16 mouse cellular contexts compared by ENCODE assay signal in genomic region chr6:94637024-94637434, GRCm38 (mm10).
DNase-seq lines count a peak whose midpoint lies in the region; ATAC-seq and TF ChIP-seq lines count a peak whose summit lies in the region.
"Had no signal": no experiment of that assay in that cellular context is flagged by ENCODE, and none has a peak within 500 bp of the region (broad histone marks: within the 10 kb centered on the region; RNA-seq: fewer than 3 reads in every experiment).

No protein-coding gene starts in this region.

- H3K9me3 ChIP-seq in midbrain, embryonic 10.5 days (replicated peaks): no peaks in the 10 kb centered on the region
- H3K9me3 ChIP-seq in midbrain, embryonic 11.5 days (ENCODE audit: control insufficient read depth, low read length): no peaks in the 10 kb centered on the region
- no peaks in the 10 kb centered on the region for H3K9me3 ChIP-seq in intestine, embryonic 16.5 days (ENCODE audit: control insufficient read depth, low read length)
- H3K9me3 ChIP-seq: midbrain, embryonic 13.5 days had no signal

- DNase-seq in gastrocnemius, adult 2 months: no peak
- no peak for DNase-seq in gastrocnemius, adult 18-20 months (ENCODE audit: low spot score)
- DNase-seq in midbrain, embryonic 10.5 days (ENCODE audit: low spot score): no peak
- DNase-seq in midbrain, embryonic 11.5 days (ENCODE audit: low spot score, missing footprints): no peak
- no peak for DNase-seq in kidney, postnatal 36 days
- DNase-seq in left cerebral cortex, adult 11 months (ENCODE audit: low spot score): no peak
- DNase-seq: adrenal gland, adult 8-10 months; forebrain, postnatal 0 days; heart, adult 11 months; heart, postnatal 36 days; right cerebral cortex, postnatal 25 days had no signal

- no peak overlapping the region for H3K4me3 ChIP-seq in gastrocnemius, adult 2 months
- H3K4me3 ChIP-seq in midbrain, embryonic 10.5 days: no peak overlapping the region
- no peak overlapping the region for H3K4me3 ChIP-seq in midbrain, embryonic 11.5 days (ENCODE audit: low read depth, low read length)
- no peak overlapping the region for H3K4me3 ChIP-seq in intestine, embryonic 16.5 days (ENCODE audit: low read length)
- H3K4me3 ChIP-seq: left cerebral cortex, adult 2 months; midbrain, embryonic 13.5 days had no signal

- no peaks in the 10 kb centered on the region for H3K36me3 ChIP-seq in midbrain, embryonic 10.5 days
- no peaks in the 10 kb centered on the region for H3K36me3 ChIP-seq in midbrain, embryonic 11.5 days (ENCODE audit: control insufficient read depth, insufficient read depth, low read length)
- no peaks in the 10 kb centered on the region for H3K36me3 ChIP-seq in intestine, embryonic 16.5 days (ENCODE audit: control insufficient read depth, insufficient read depth, low read length)
- H3K36me3 ChIP-seq: midbrain, embryonic 13.5 days had no signal

- intact Hi-C loops in gastrocnemius, adult 2 months (cut with DNase I): no loop called here

- H3K27me3 ChIP-seq in midbrain, embryonic 10.5 days (ENCODE audit: low read depth, poor library complexity, severe bottlenecking): no peaks in the 10 kb centered on the region
- no peaks in the 10 kb centered on the region for H3K27me3 ChIP-seq in midbrain, embryonic 11.5 days (ENCODE audit: control insufficient read depth, insufficient read depth, low read length)
- no peaks in the 10 kb centered on the region for H3K27me3 ChIP-seq in intestine, embryonic 16.5 days (replicated peaks; ENCODE audit: control insufficient read depth, insufficient read depth, low read length)
- H3K27me3 ChIP-seq: midbrain, embryonic 13.5 days had no signal

- H3K4me1 ChIP-seq in midbrain, embryonic 10.5 days: peaks cover 56% of the 10 kb centered on the region
- peaks cover 27% of the 10 kb centered on the region for H3K4me1 ChIP-seq in midbrain, embryonic 11.5 days (ENCODE audit: control insufficient read depth, insufficient read depth, low read length)
- peaks cover 40% of the 10 kb centered on the region for H3K4me1 ChIP-seq in intestine, embryonic 16.5 days (ENCODE audit: control insufficient read depth, insufficient read depth, low read length)

- H3K4me2 ChIP-seq in midbrain, embryonic 11.5 days: no peak overlapping the region
- no peak overlapping the region for H3K4me2 ChIP-seq in intestine, embryonic 16.5 days (ENCODE audit: low read depth, low read length)
- H3K4me2 ChIP-seq: midbrain, embryonic 13.5 days had no signal

- H3K9ac ChIP-seq in midbrain, embryonic 11.5 days (ENCODE audit: low read length): no peak overlapping the region
- no peak overlapping the region for H3K9ac ChIP-seq in intestine, embryonic 16.5 days (ENCODE audit: low read depth, low read length)
- H3K9ac ChIP-seq: forebrain, postnatal 0 days; midbrain, embryonic 13.5 days had no signal

- no peak for ATAC-seq in midbrain, embryonic 11.5 days (ENCODE audit: low FRiP score)
- peak; percentile 49 for ATAC-seq in intestine, embryonic 16.5 days
- ATAC-seq in megakaryocyte, adult 5-6 weeks (ENCODE audit: poor library complexity, severe bottlenecking): peak; percentile 33
- ATAC-seq: forebrain, postnatal 0 days had no signal

- peak overlapping the region; percentile 75 for H3K27ac ChIP-seq in gastrocnemius, adult 2 months
- peak overlapping the region; percentile 39; the same call in 1 of the 2 replicates for H3K27ac ChIP-seq in midbrain, embryonic 10.5 days (replicated peaks)
- no peak overlapping the region for H3K27ac ChIP-seq in midbrain, embryonic 11.5 days (ENCODE audit: low read depth, low read length)
- H3K27ac ChIP-seq in intestine, embryonic 16.5 days (ENCODE audit: low read length): no peak overlapping the region
- H3K27ac ChIP-seq: kidney, postnatal 0 days; left cerebral cortex, adult 2 months; midbrain, embryonic 13.5 days had no signal

- 78% methylated on average over 5 of the region's 5 CpGs for WGBS in midbrain, embryonic 10.5 days
- WGBS in midbrain, embryonic 11.5 days: 78% methylated on average over 5 of the region's 5 CpGs
- WGBS in intestine, embryonic 16.5 days: 51% methylated on average over 5 of the region's 5 CpGs

- no peak for TF ChIP-seq CTCF in gastrocnemius, adult 2 months (IDR thresholded peaks at IDR 0.05)

Comparison
In these comparisons a context has a peak if more than half of its experiments do, and no peak if none do; other contexts are left out.
1. H3K27ac ChIP-seq: peak in gastrocnemius, adult 2 months (single experiment) and midbrain, embryonic 10.5 days (single experiment); none in midbrain, embryonic 11.5 days (single experiment) and intestine, embryonic 16.5 days (single experiment).